Mouse (Mus musculus) cerebellum, adult 18-20 months (tissue): ENCODE data around the gene Atf1.
"Not testable (repeated sequence)": the region's sequence is repeated elsewhere in the genome, so short reads cannot be mapped to it uniquely, and the experiment has no call there.

Experiments
- DNase-seq, 2 experiments: peaks; one replicate each; pipeline ENCODE4 v3.0.0; 2021

Gene Atf1

DNA sequence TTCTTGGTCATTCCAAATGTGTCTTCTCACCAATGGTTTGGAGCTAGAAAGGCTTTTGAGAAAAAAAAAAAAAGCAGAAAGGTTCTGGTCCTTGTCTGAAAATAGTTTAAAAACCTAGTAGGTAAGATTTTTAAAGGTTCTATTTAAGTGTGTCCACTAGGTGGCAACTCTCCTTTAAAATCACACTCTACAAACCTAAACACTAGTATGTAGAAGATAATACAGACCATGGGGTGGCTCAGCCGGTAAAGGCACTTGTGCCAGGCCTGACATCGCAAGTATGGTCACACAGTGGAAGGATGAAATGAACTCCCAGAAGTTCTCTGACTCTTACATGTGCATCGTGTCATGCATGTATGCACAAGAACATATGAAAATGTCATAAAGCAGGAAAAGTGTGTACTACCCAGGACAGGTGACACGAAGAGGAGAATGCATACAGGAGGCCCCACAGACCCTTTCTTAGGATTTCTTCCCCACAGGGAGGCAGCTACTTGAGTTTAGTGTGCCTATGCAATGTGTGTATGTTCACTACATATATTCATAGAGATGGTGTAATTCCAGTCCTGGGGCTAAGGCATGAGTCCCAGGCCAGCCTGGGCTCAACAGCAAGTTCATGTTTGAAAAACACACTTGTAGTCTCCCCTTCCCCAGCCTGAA, 35.8 kb downstream of the Atf1 start:
- DNase-seq = peak in 1 of 2 experiments; percentile 17

DNA sequence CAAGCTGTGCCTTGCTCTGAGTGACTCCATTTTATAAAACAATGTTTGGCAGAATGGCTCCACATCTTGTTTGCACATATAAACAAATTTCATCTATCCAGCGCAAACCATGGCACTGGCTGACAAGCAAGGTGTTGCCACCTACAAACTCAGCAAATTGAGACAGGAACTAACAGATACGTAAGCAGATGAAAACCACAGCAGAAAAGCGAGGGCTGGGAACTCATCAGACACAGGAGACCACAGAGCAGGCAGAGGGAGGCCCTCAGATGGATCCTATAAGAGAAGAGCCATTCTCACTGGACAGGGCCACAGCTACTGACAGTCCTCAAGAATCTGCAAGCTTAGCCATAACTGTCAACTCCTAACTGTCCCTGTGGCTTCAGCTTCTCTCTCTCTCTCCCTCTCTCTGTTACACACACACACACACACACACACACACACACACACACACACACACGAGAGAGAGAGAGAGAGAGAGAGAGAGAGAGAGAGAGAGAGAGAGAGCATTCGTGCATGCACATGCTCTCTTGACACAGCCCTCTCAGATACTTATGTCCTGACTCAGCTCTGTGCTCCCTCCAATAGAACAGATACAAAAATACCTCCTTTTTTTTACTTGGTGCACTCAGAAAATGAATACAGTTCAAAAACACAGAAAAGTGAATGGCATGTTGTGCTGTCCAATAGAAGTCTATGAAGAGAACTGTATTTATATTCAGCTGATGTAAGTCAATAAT, 38.1 kb downstream of the Atf1 start:
- no peak for DNase-seq

GRCm38 (mm10) chr15:100268916-100269315, 41.3 kb downstream of the Atf1 start:
- no peak for DNase-seq

- no peak for DNase-seq
These were observed 42.2 kb downstream of the Atf1 start for GRCm38 (mm10) chr15:100269776-100270175.

GRCm38 (mm10) chr15:100270609-100271008, 43.0 kb downstream of the Atf1 start:
- DNase-seq = not testable (repeated sequence)

DNA sequence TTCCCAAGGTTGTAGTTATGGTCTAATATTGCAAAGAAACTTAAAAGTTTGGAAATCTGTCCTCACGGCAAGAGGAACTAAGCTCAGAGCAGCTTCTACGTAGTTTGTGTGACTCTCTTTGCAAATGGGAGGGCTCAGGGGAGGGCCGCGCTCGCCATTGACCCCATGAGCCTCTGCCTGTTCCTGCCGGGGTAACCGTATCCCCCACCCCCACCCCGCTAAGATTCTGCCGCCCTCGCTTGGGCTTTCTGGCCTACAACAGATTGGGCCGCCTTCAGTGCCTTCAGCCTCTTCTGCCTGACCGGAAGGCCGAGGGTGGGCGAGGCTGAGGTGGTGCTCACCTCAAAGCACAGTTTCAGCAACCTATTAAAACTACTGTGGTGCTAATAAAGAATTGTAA, 43.8 kb downstream of the Atf1 start:
- no peak for DNase-seq

DNA sequence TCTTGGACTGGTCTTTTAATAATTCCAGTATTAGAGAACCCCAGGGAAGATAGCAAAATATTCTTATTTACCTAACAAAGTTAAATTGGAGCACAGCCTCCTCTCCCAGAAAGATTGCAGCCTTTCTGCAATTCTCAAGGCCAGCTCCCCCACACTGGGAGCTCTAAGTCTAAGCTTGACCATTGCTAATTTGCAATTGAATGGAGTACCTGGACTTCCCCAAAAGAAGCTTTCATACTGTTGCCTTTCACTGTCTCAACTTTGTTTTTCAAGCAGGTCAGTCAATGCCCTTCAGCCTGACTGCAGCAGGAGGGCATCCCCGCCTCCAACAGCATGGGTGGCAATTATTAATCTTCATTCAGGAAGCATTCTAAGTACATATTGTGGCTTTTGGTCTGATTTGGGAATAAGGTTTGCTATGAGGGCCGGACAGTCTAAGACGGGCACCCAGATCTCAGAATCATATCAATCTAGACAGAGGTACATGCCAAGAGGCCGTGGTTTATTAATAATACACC, 46.2 kb downstream of the Atf1 start:
- DNase-seq = not testable (repeated sequence)

DNA sequence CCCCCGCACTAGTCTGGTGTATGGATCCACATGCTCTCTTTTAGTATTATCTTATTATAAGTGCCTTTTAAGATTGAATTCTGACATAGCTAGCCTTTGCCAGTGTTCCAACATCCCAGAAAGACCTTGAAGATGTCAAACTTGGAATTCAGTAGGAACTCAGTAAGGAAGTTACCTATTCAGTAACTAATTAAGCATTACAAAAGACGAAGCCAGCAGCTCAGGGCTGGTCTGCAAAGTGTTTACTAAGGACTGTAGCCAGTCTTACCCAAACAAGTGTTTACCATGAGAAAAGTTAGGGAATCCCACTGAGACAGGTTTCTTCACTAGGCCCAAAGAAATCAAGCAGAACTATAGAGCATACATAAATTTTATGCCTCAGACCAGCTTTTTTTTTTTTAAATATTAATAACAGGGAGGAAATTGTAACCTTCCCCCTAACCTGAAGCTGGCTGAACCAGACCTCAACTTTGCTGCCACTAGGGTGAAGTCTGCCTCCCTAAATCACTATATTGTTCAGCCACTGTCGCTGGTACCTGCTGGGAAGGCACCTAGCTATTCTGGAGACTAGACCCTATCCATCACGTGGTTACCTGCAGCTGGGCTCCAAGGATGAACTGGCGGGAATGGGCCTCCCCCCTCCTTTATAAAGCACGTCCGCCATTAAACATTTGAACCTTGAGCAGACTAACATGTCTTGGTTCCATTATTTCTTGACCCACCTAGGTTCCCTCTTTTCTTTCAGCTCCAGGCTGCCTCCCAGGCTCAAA, 47.4 kb downstream of the Atf1 start:
- no peak for DNase-seq

GRCm38 (mm10) chr15:100276403-100276802, 48.8 kb downstream of the Atf1 start:
- DNase-seq = no peak

DNA sequence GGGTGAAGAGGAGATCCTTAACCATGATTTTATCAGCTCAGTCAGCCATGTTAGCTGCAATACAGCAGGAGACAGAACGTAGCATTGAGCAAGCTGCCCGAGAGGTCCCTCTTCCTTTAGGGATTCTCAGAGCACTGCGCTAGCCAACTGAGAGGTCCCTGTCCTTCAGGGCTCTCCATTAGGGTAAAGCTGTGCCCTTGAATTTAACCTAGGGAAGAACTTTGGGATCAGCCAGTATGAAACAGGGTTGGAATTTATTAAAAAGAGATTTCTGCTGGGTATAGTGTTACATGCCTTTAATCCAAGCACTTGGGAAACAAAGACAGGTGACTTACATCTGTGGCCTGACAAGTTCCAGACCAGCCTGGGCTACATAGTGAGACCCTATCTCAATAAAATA, 50.0 kb downstream of the Atf1 start:
- no peak for DNase-seq

DNA sequence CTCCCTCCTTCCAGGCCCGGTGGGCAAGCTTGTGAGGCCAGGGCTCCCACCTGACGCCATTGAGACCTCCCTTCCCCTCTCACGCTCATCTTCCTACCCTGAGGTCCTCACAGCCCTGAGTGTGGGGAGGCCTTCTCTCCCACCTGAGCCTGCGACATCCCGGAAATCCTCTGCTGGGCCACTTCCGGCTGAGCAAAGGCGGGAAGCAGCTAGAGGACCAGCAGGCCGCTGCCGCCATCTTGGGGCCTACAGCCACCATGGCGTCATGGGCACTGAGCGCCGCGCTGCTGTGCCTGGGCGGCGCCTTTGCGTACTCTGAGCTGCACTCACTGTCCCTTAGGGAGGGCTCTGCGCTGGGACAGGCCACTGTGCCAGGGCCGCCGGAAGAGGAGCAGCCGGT, 53.0 kb downstream of the Atf1 start, which contains the start of gene Tmprss12:
Gene Tmprss12 (plus strand): TSS at position 212 of the 400 bp plus-strand sequence.
- DNase-seq = no peak

DNA sequence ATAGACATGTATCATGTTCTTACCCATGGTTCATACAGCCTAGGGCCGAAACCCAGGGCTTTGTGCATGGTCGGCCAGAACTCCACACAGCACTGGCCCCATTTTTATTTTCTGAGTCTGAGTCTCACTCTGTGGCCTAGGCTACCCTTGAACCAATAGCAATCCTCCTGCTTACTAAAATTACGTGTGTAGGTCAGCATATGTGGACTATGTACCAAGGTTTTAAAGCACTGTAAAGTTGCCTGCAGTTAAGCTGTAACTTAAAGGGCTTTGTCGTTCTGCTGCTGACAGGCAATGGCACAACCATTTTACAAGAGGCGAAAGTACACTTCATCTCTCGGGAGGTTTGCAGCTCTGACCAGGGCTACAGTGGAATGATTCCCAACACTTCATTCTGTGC, 61.4 kb downstream of the Atf1 start:
- DNase-seq = no peak

DNA sequence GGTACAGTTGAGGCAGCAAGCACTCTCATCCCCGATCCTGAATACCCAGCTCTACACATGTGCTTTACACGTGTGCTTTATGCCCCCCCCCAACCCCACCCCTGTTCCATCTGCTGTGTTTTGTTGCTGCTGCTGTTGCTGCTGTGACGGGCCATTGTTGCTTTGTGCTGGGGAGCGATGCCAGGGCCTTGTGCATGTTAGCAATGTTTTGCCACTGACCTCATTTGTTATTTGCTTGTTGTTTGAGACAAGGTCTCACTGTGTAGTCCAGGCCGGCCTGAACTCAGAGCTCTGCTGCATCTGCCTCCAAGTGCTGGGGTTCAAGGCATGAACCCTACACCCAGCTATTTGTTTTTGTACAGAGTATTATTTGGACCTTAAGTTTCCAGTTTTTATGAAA, 63.2 kb downstream of the Atf1 start:
- no peak for DNase-seq

DNA sequence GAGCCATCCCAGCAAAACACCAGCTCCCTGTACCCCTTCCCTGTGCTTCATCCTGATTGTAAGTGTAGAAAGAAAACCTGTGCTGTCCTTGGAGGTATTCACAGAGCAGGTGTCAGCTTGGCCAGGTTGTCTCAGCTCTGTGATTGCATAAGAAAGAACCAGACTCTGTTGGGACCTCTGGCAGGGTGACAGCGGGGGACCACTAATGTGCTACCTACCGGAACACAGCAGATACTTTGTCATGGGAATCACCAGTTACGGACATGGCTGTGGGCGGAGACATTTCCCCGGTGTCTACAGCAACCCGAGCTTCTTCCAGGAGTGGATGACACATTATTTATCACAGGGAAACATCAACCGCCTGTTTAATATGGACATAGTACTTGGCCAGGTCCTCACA, 64.7 kb downstream of the Atf1 start:
- DNase-seq = no peak

DNA sequence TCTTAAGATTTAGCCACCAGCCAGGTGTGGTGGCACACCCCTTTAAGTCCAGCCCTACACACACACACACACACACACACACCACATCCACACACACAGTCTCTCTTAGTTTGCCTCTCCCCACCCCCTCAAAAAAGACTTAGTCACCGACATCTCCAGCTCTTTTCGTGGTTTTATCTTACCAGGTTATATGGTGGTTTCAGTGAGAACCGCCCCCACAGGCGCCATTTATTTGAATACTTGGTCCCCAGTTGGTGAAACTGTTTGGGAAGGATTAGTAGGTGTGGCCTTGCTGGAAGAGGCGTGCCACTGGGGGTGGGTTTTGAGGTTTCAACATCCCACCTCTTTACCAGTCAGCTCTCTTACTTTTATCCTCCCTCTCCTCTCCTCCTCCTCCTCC, 70.2 kb downstream of the Atf1 start:
- no peak for DNase-seq

GRCm38 (mm10) chr15:100300499-100300898, 72.9 kb downstream of the Atf1 start:
- no peak for DNase-seq

DNA sequence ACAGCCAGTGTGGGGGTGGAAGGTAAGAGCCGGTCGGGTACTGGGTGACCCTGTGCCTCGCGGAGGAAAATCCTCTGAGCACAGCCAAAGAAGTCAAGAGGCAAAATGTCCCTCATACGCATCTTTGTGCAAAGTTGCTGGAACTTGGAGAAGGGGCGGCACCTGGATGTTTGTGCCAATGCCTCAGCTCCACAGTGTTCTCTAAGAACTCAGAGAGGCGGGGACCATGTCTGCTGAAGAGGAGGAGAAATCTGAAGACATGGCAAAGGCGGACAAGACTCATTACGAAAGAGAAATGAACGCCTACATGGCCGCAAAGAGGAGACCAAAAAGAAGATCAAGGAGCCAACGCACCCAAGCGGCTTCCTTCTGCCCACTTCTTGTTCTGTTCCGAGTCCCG, 73.9 kb downstream of the Atf1 start:
- no peak for DNase-seq

DNA sequence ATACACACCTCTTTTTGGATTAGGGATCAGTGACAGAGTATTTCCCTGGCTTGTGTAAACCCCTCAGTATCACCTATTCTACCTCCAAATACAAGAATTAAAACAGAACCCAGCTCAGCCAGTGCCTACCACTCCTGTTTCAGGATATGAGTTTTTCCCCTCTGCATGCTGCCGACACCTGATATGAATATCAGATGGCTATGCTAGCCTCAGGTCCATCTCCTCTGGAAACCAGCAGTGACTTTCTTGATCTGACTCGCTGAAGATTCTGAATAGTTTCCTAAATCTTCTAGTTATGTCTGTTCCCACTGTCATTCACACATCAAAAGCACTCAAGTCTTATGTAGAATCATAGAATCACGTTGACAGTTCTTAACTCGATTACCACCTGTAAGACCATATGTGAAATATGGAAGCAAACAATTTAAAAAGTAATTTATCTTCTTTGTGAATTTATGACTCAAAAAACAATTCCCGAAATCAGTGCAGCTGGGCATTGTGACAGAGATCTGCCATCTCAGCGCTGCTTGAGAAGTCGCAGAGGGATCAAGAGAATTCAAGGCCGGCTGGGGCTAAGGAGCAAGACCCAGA, 75.9 kb downstream of the Atf1 start:
- DNase-seq = peak; percentile 17 to 26

DNA sequence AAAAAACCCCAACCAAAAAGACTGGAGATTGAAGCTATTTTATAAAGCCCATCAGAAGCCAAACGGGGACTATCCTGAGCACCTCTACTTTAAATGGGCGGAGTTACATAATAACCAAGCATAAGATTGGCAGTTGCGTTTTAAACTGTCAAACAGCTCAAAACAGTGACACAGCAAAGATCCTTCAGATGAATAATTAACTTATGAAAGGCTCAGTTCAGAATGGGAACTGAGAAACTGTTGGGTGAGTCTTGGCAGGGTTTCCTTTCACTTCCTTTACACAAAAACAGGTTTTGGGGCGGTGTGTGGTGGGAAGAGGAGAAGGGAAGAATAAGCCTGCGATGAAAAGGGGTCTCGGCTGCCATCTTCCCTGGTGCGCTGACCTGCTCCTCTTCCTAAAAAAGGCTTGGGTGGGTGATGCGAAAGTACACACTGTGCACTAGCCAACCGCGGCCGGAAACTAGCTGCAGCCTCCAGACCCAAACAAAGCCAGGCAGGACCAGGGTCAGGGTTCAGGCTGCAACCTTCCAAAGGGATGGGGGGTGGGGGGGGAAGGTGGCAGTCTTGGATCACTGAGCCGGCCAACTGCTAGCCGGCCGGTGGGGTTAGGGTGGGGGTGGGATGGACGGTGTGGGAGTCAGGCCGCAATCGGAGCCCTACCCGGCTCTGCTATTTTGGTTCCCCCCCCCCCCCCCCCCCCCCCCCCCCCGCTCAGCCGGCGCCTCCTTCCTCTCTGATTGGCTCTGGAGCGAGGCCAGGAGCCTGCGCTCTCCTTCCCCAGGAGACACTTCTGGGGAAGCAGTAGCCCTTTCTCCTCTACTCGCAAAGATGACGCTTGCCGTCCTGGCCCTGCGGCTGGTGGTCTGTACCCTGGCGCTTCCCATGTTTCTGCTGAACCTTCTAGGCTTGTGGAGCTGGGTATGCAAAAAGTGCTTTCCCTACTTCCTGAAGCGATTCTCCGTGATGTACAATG, 76.7 kb downstream of the Atf1 start, which contains the start of gene Mettl7a1:
Gene Mettl7a1 (plus strand): TSS at position 122 of the 973 bp plus-strand sequence.
- peak; percentile 89 for DNase-seq

DNA sequence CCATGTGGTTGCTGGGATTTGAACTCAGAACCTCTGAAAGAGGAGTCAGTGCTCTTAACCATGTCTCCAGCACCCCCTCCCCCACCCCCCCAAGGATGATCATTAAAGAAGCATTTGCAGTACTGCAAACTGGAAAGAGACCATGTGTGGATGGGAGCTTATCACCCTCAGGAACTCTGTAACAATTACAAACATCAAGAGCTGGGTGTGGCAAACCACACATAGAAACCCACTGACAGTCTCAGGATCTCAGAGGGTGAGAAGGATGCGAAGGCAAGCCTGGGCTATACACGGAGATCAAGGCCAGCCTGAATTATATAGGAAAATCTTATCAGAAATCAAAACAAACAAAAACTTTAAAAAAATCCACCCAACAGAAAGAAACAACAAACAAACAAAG, 78.6 kb downstream of the Atf1 start:
- no peak for DNase-seq

DNA sequence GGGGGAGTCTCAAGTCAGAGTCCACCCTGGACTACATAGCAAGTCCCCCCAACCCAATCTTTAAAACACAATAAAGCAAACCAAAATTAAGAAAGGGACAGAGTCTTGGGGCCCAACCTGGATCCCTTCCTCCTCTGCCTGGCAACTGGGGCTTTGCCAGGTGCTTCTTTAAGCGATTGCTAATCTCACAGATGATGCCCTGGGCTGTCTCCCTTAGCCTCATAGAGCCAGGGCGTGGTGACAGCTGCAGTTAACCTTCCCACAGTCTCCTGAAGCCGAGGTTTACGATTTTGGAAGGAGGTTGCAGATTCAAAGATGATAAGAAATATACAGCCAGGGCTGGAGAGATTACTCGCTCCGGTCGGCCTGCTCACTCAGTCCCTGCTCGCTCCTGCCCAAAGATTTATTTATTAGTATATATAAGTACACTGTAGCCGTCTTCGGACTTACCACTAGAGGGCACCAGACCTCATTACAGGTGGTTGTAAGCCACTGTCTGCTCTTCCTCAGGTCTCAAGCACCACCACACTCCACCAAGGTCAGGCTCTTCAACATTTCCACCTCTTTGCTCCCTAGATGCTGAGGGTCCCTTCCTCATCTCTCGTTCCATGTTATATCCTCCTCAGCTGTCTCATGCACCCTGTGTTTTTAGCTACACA, 79.9 kb downstream of the Atf1 start:
- DNase-seq = peak; percentile 52 to 53
